Mouse (Mus musculus): ENCODE measurements around the gene Esrrg. TPM values are rescaled to one million over a fixed set of nuclear protein-coding genes. Genes with fewer than 3 reads are reported as not detected.

Esrrg gene
- total and polyA plus RNA-seq, 3 experiments = not detected

DNA sequence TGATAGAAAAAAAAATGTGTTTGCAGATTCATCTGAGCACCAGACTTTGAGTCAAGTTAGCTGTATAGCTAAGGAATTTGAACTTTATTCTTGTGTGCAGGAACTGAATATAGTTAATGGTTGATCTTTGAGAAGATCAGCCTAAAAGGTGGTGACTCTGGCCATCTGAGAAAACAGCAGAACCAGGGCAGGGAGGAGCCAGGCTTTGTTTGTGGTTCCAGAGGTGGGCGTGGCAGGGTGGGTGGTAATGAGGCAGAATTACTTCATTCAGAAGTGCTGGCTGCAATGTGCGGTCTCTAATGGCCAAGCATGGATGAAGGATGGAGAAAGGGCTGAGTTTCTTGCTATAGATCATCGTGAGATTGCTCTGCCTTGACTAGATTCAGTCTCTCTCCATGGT lies 224.3 kb downstream of the Esrrg start:
- Histone ChIP-seq H3K4me2 (ENCODE audit: insufficient read depth, low read depth, poor library complexity, severe bottlenecking) (no peak overlapping the region), H3K4me1 (ENCODE audit: control insufficient read depth in 1 of 2, insufficient read depth in 2 of 2) (no peaks in the 10 kb centered on the region), H3K9ac (ENCODE audit: insufficient read depth, low read depth) (no peak overlapping the region), H3K36me3 (replicated peaks in 1 of 2; ENCODE audit: control insufficient read depth in 1 of 2, insufficient read depth in 1 of 2, low read length in 1 of 2) (no peaks in the 10 kb centered on the region), H3K4me3 (replicated peaks in 1 of 3; ENCODE audit: low read depth in 2 of 3, low read length in 2 of 3, poor library complexity in 1 of 3) (no peak overlapping the region), H3K9me3 (replicated peaks; ENCODE audit: low read length) (peaks cover 54% of the 10 kb centered on the region), H3K27me3 (replicated peaks) (no peaks in the 10 kb centered on the region), H3K27ac (ENCODE audit: insufficient read depth, low read depth) (no peak overlapping the region), H3K79me2 (replicated peaks; ENCODE audit: control insufficient read depth, extremely low read depth, insufficient read depth, poor library complexity, severe bottlenecking) (no peaks in the 10 kb centered on the region)
- in situ Hi-C loops (cut with MboI; ENCODE audit: low pct_ligation_motif_present, low pct_unique_long_range_greater_than_20kb, low sequenced_read_pairs) = no loop called here
- DNase-seq (ENCODE audit: extremely low read depth) = no peak
- TF ChIP-seq RAD21 (IDR thresholded peaks at IDR 0.05; ENCODE audit: low read depth, low read length) (no peak), PAX5 (IDR thresholded peaks at IDR 0.05; ENCODE audit: low read length) (no peak), USF1 (IDR thresholded peaks at IDR 0.05; ENCODE audit: low read depth, low read length) (no peak), ZNF384 (IDR thresholded peaks at IDR 0.05; ENCODE audit: low read depth, low read length) (no peak), NRF1 (IDR thresholded peaks at IDR 0.05; ENCODE audit: low read depth, low read length) (no peak), ZMIZ1 (IDR thresholded peaks at IDR 0.05; ENCODE audit: low read depth, low read length) (no peak), TCF12 (IDR thresholded peaks at IDR 0.05; ENCODE audit: low read depth, low read length) (no peak), USF2 (conservative IDR thresholded peaks at IDR 0.05; ENCODE audit: low read depth, low read length) (no peak), POLR2AphosphoS2 (IDR thresholded peaks at IDR 0.05; ENCODE audit: low read depth, low read length) (no peak), MYC (IDR thresholded peaks at IDR 0.05; ENCODE audit: low read depth, low read length) (no peak), MXI1 (IDR thresholded peaks at IDR 0.05; ENCODE audit: low read depth, low read length) (no peak), MAFK (IDR thresholded peaks at IDR 0.05; ENCODE audit: insufficient replicate concordance, low read length) (no peak), NELFE (IDR thresholded peaks at IDR 0.05; ENCODE audit: low read depth, low read length) (no peak), HCFC1 (IDR thresholded peaks at IDR 0.05; ENCODE audit: low read depth, low read length) (no peak), SIN3A (IDR thresholded peaks at IDR 0.05; ENCODE audit: low read length) (no peak), JUN (IDR thresholded peaks at IDR 0.05; ENCODE audit: insufficient read depth, low read depth, low read length) (no peak)
- dilution Hi-C loops (cut with MboI; ENCODE audit: extremely low pct_ligation_motif_present, extremely low pct_unique_long_range_greater_than_20kb, low sequenced_read_pairs) = no loop called here

DNA sequence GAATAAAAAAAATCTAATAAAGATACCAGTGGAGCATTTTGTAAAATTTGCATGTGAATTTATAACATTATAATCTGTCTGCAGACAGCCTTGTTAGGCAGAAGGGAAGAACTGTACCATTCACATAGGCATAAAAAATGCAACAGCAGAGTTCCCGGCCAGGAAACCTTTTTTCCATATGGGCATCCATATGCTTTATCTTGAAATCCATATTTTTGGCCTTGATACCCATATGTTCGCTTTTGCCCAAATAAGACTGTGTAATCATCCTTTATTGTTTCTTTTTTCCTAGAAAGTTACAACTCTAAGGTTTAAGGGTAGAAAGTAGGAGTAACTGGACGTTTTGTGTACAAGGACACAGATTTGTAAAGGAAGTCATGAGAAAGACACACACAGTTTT lies 226.0 kb downstream of the Esrrg start:
- peaks cover 60% of the 10 kb centered on the region for H3K9me3 ChIP-seq (replicated peaks; ENCODE audit: low read length)

More for the DNA sequence above, 226.0 kb downstream of the Esrrg start:
- no peak overlapping the region for H3K27ac ChIP-seq (ENCODE audit: insufficient read depth, low read depth)
- H3K4me3 ChIP-seq (replicated peaks in 1 of 3; ENCODE audit: low read depth in 2 of 3, low read length in 2 of 3, poor library complexity in 1 of 3) = no peak overlapping the region
- no peaks in the 10 kb centered on the region for H3K4me1 ChIP-seq (ENCODE audit: control insufficient read depth in 1 of 2, insufficient read depth in 2 of 2)
- dilution Hi-C loops (cut with MboI; ENCODE audit: extremely low pct_ligation_motif_present, extremely low pct_unique_long_range_greater_than_20kb, low sequenced_read_pairs) (no loop called here), in situ Hi-C loops (cut with MboI; ENCODE audit: low pct_ligation_motif_present, low pct_unique_long_range_greater_than_20kb, low sequenced_read_pairs) (no loop called here)
- H3K4me2 ChIP-seq (ENCODE audit: insufficient read depth, low read depth, poor library complexity, severe bottlenecking) = no peak overlapping the region
- no peaks in the 10 kb centered on the region for H3K36me3 ChIP-seq (replicated peaks in 1 of 2; ENCODE audit: control insufficient read depth in 1 of 2, insufficient read depth in 1 of 2, low read length in 1 of 2)
- no peak for DNase-seq (ENCODE audit: extremely low read depth)
- no peak for TF ChIP-seq BHLHE40 (IDR thresholded peaks at IDR 0.05; ENCODE audit: low read depth, low read length)
- no peak for TF ChIP-seq MAX (IDR thresholded peaks at IDR 0.05; ENCODE audit: low read length)
- TF ChIP-seq CHD1 (IDR thresholded peaks at IDR 0.05; ENCODE audit: low read depth, low read length) = no peak
- no peak for TF ChIP-seq SIN3A (IDR thresholded peaks at IDR 0.05; ENCODE audit: low read length)
- no peak for TF ChIP-seq MAZ (IDR thresholded peaks at IDR 0.05; ENCODE audit: low read depth, low read length)
- no peak for TF ChIP-seq MXI1 (IDR thresholded peaks at IDR 0.05; ENCODE audit: low read depth, low read length)
- TF ChIP-seq USF2 (conservative IDR thresholded peaks at IDR 0.05; ENCODE audit: low read depth, low read length) = no peak
- no peak for TF ChIP-seq ELF1 (IDR thresholded peaks at IDR 0.05; ENCODE audit: low read depth, low read length)
- no peak overlapping the region for H3K9ac ChIP-seq (ENCODE audit: insufficient read depth, low read depth)
- H3K79me2 ChIP-seq (replicated peaks; ENCODE audit: control insufficient read depth, extremely low read depth, insufficient read depth, poor library complexity, severe bottlenecking) = no peaks in the 10 kb centered on the region
- H3K27me3 ChIP-seq (replicated peaks) = no peaks in the 10 kb centered on the region
